Mouse (Mus musculus) small intestine, adult 2 months (tissue): Measurements from ENCODE around the gene Ankfn1.

Source experiments
- CTCF ChIP-seq: fragments of 200-500 bp; IDR thresholded peaks from 2 replicates; pipeline ENCODE4 v1.5.1; 2012; ENCODE audit warnings: low read depth, mild to moderate bottlenecking, control low read depth, inconsistent platforms, low read length, moderate library complexity, mixed read lengths; ENCODE audit not compliant: insufficient replicate concordance, insufficient read length; ENCODE audit errors: extremely low read depth
- POLR2A ChIP-seq: fragments of 200-500 bp; IDR thresholded peaks from 2 replicates; pipeline ENCODE4 v1.6.1; 2012; ENCODE audit warnings: low read depth, mild to moderate bottlenecking, control low read depth, inconsistent platforms, low read length, moderate library complexity

- TF ChIP-seq POLR2A (no peak), CTCF (no peak)
Measured at GRCm38 (mm10) chr11:89544856-89545817, 232.3 kb downstream of the Ankfn1 start.
